Mouse (Mus musculus) kidney, postnatal 0 days (tissue): ENCODE data around the gene Msl3. TPM values are rescaled to one million over a fixed set of nuclear protein-coding genes. Genes with fewer than 3 reads are reported as not detected.

Source experiments
- ATAC-seq: fragments of 200-750 bp; cut with Nextera tagmentation; replicated peaks from 2 replicates; pipeline ENCODE4 v1.8.0; 2017; ENCODE audit warnings: low read depth, moderate number of reproducible peaks, moderate TSS enrichment, moderate library complexity; ENCODE audit not compliant: low FRiP score
- DNase-seq: peaks from one replicate; pipeline ENCODE4 v3.0.0-alpha.2; 2016; ENCODE audit warnings: low spot score
- H3K27ac ChIP-seq: fragments of 300-500 bp; sonication (generic); 2 replicates; pipeline ENCODE4 v1.5.1; 2014; ENCODE audit warnings: mild to moderate bottlenecking
- H3K27me3 ChIP-seq: fragments of 300-500 bp; sonication (generic); 2 replicates; pipeline ENCODE4 v1.6.1; 2014; ENCODE audit warnings: low read length, mixed read lengths; ENCODE audit not compliant: insufficient read depth
- H3K36me3 ChIP-seq: fragments of 300-500 bp; sonication (generic); 2 replicates; pipeline ENCODE4 v1.6.1; 2014; ENCODE audit warnings: low read length, mixed read lengths; ENCODE audit not compliant: insufficient read depth
- H3K4me1 ChIP-seq: fragments of 300-500 bp; sonication (generic); replicated peaks from 2 replicates; pipeline ENCODE4 v1.6.1; 2014; ENCODE audit warnings: antibody characterized with exemption, low read length, mixed read lengths; ENCODE audit not compliant: insufficient read depth
- H3K4me2 ChIP-seq: fragments of 300-500 bp; sonication (generic); 2 replicates; pipeline ENCODE4 v1.6.1; 2014; ENCODE audit warnings: mild to moderate bottlenecking, low read length, moderate library complexity, mixed read lengths
- H3K4me3 ChIP-seq: fragments of 300-500 bp; sonication (generic); replicated peaks from 2 replicates; pipeline ENCODE4 v1.5.1; 2014; ENCODE audit warnings: low read depth, low read length
- H3K9ac ChIP-seq: fragments of 300-500 bp; sonication (generic); 2 replicates; pipeline ENCODE4 v1.6.1; 2014; ENCODE audit warnings: low read depth, low read length
- H3K9me3 ChIP-seq: fragments of 300-500 bp; sonication (generic); replicated peaks from 2 replicates; pipeline ENCODE4 v1.6.1; 2016; ENCODE audit warnings: low read length, inconsistent platforms, mixed read lengths
- CTCF ChIP-seq: IDR thresholded peaks from 2 replicates; pipeline ENCODE4 v1.5.1; 2016; ENCODE audit warnings: antibody characterized with exemption, low read depth, mild to moderate bottlenecking, moderate library complexity
- WGBS: fragments of 180-500 bp; shearing (Covaris S2); extraction: QIAGEN DNeasy Blood & Tissue Kit; methylation state at CpG from one replicate; pipeline ENCODE4 v1.1.7; 2014; 5-methylcytosine and 5-hydroxymethylcytosine counted together
- polyA plus RNA-seq: library from polyadenylated mRNA; unstranded; fragments of >200 nt; fragmentation: Nextera tagmentation; extraction: Ambion mirVana; gene quantifications from 2 replicates; pipeline ENCODE4 v1.2.1, GENCODE M21; 2015

Gene Msl3
- polyA plus RNA-seq: 32.2 and 32.6 TPM in 2 replicates

DNA sequence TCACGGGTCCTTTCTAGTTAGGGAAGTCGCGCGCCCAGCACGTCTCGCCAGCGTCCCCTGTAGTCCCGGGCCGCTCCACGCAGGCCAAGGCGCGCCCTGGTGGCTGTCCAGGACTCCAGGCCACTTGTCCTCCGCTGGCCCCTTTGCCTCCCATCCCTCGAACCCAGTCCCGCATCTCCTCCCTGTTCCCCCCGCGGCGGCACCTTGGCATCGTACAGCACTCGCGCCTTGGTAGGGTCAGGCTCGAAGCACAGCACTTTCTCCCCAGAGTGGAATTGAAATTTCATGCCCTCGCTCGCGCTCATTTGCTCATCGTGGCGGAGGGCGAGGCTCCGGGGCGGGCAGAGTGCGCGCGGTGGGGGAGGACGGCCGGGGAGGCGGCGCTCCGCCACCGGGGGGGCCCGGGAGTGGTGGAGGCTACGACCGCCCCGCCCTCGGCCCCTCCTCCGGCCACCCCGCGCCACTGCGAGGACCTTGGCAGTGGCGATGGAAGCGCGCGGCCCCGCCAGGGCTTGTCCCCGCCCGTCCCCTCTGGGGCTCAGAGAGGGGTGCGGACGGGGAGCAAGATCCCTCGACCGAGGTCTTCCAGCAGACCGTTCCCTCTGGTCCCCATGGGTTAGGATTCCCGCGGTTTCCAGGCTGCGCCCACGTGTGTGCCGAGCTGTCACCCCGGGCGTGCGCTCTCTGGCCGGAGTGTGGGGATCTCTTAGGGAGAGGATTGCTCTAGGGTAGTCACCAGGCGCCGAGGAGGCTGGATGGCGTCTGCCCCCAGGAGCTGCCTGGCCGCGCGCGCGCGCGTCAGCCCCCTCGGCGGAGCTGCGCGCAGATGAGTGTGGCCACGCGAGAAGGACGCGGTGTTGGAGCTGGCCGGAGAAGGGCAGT is at the start of gene Msl3:
Gene Msl3 (minus strand): TSS at position 374 of the 882 bp plus-strand sequence.
- WGBS: 25% methylated on average over 76 of the region's 88 CpGs

DNA sequence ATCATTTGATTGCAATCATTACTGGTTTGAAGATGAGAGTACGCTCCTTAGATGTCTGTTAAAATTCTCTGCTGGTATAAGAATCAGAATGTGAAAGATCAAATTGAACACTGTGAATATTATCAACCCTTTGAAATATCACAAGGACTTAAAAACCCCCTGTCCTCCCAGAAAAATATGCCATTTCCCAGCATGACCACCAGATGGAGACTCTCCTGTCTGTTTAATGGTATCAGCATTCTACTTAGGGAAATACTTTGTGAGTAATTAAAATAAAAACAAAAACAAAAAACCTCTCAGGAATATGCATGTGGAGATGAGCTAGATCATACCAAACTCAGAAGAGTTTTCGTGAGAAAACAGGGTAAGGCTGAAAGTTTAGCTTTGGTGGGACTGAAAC is 44.3 kb upstream of the Msl3 start:
- Histone ChIP-seq H3K4me1 (no peaks in the 10 kb centered on the region), H3K9ac (no peak overlapping the region), H3K9me3 (no peaks in the 10 kb centered on the region), H3K4me2 (no peak overlapping the region), H3K36me3 (no peaks in the 10 kb centered on the region), H3K27ac (no peak overlapping the region), H3K4me3 (no peak overlapping the region), H3K27me3 (no peaks in the 10 kb centered on the region)
- DNase-seq (peak; percentile 48), ATAC-seq (no peak)
- WGBS: 56% methylated on average over 2 of the region's 2 CpGs
- peak; percentile 65 for TF ChIP-seq CTCF

More for the DNA sequence above, at the start of gene Msl3:
- ATAC-seq (peak; percentile 89), DNase-seq (peak; percentile 86)
- Histone ChIP-seq H3K27me3 (no peaks in the 10 kb centered on the region), H3K9me3 (no peaks in the 10 kb centered on the region), H3K27ac (peak within 1 kb of the TSS; percentile 94), H3K4me2 (peak within 1 kb of the TSS; percentile 75), H3K4me1 (no peaks in the 10 kb centered on the region), H3K4me3 (peak within 1 kb of the TSS; percentile 47), H3K9ac (peak within 1 kb of the TSS; percentile 65), H3K36me3 (no peaks in the 10 kb centered on the region)
- TF ChIP-seq CTCF: peak; percentile 60

DNA sequence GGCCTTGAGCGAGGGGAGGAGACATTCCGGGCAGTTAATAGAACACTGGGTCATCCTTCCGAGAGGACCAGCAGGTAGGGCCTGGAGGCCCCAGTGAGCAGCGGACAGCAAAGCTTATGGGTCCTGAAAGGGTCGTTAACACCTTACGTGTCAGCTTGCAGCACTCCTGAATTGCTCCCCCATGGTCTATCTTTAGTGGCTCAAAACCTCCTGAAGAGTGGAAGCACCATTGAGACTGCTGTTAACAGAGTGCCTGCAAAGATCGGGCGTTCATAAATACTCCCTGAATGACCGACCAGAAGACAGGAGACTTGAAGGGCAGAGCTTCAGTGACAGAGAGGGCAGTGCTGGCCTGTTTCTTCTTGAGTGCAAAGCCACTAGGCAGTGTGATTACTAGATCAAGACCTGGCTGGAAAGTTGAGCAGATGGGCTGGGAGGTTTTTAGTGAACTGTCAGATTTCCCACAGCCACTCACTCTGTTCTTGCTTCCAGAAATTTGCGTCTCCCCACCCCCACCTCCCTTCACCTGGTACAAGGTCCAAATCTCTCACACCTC is 787 bp upstream of the Msl3 start:
- TF ChIP-seq CTCF: no peak
- Histone ChIP-seq H3K36me3 (no peaks in the 10 kb centered on the region), H3K4me1 (no peaks in the 10 kb centered on the region), H3K27ac (peak overlapping the region; percentile 94), H3K4me2 (peak overlapping the region; percentile 75), H3K9ac (peak overlapping the region; percentile 65), H3K4me3 (peak overlapping the region; percentile 47), H3K27me3 (no peaks in the 10 kb centered on the region), H3K9me3 (no peaks in the 10 kb centered on the region)
- DNase-seq (peak; percentile 63), ATAC-seq (no peak)
- 33% methylated on average over 10 of the region's 10 CpGs for WGBS

DNA sequence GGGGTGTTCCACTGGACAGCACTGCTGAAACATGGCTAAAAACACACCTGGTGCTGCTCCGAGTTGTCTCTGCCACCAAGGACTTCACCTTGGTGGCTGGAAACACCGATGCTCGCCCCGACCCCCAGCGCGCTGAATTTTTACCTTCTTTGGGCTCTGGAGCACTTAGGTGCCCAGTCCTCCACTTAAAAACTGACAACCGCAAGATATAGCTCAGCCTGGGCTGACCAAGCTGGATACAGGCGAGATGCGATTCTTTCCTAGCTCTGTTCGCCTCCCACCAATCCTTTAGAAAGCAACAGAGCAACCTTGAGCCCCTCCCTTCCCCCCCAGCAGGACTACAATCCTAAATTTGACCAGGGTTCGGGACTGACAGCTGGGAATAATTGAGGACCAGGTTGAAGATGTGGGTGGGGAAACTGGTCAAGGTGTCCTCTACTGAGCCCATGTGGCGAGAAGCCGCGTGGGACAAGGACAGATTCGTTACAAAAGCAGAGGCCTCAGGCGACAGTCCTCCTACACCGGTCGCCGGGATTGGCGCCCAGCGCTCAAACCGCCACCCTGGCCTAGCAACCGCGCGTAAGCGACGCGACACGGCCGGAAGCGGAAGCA is 679 bp downstream of the Msl3 start:
- Histone ChIP-seq H3K9ac (peak overlapping the region; percentile 65), H3K36me3 (no peaks in the 10 kb centered on the region), H3K4me2 (peak overlapping the region; percentile 75), H3K27ac (peak overlapping the region; percentile 94), H3K4me3 (peak overlapping the region; percentile 47), H3K9me3 (no peaks in the 10 kb centered on the region), H3K27me3 (no peaks in the 10 kb centered on the region), H3K4me1 (no peaks in the 10 kb centered on the region)
- no peak for DNase-seq
- no peak for ATAC-seq
- 25% methylated on average over 30 of the region's 31 CpGs for WGBS
- no peak for TF ChIP-seq CTCF

DNA sequence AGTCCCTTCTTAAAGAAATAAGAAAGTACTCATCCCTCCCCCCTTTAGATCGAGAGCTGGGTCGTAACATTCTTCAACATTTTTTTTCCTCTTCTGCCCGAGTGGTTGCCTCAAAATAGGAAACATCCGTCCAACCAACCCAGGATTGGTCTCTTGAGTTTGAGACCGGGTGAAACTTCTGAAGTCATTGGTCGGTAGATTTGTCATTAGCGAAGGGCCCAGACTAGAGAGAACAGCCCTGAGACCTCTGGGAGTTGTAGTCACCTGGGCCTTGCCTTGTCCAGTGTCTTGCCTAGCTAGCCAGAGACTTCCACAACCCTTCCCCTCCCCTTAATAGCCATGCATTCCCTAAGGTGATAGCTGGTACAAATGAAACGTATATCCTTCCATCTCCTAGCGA is 1.3 kb downstream of the Msl3 start:
- Histone ChIP-seq H3K36me3 (no peaks in the 10 kb centered on the region), H3K9me3 (no peaks in the 10 kb centered on the region), H3K27ac (peak overlapping the region; percentile 94; the same call in 1 of the 2 replicates), H3K9ac (peak overlapping the region; percentile 65), H3K27me3 (no peaks in the 10 kb centered on the region), H3K4me1 (no peaks in the 10 kb centered on the region), H3K4me3 (peak overlapping the region; percentile 47), H3K4me2 (peak overlapping the region; percentile 75)
- ATAC-seq (peak; percentile 69; the same call in 1 of the 2 replicates), DNase-seq (peak; percentile 94)
- 29% methylated on average over 9 of the region's 9 CpGs for WGBS
- TF ChIP-seq CTCF: no peak

DNA sequence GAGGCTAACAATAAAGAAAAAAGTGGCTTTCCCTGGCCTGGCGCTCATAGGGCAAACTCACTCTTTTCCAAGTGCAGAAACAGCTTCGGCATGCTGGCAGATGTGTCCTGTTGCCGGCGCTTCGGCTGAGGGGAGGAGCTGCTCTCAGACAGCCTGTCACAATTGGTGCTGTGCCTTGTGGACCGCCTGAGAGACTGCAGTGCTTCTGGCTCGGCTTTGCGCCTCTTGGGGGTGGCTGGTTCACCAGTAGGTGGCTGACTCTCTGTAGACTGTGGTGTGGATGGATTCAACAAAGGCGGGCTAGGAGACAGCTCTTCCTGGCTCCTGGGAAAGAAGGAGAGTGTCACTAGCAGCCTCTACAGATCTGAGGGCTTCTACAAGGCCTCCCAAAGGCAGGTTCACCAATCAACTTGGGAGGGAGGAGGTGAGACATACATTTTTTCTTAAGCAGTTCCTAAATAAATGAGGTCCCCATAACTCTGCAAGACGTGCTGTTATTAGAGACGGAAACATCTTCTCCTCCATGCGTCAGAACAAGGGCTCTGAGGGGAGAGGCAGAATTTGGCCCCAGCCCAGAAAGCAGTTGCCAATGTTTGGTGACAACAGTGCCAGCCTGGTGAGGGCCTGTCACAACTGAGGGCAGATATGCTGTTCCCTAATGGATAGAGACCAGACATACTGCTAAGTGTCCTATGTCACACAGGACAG is 9.6 kb downstream of the Msl3 start:
- Histone ChIP-seq H3K9me3 (no peaks in the 10 kb centered on the region), H3K36me3 (0 out of 2 replicates have a peak, but pooled peaks cover 4% of the 10 kb centered on the region), H3K4me3 (no peak overlapping the region), H3K4me1 (no peaks in the 10 kb centered on the region), H3K9ac (no peak overlapping the region), H3K27ac (no peak overlapping the region), H3K4me2 (no peak overlapping the region), H3K27me3 (no peaks in the 10 kb centered on the region)
- 72% methylated on average over 12 of the region's 12 CpGs for WGBS
- no peak for DNase-seq
- no peak; the same call in 1 of the 2 replicates for TF ChIP-seq CTCF
- ATAC-seq: no peak
